Mouse (Mus musculus) lung, adult 2 months (tissue): ENCODE results near the gene Muc5b.

ENCODE experiments used
- CTCF ChIP-seq: fragments of 200-500 bp; IDR thresholded peaks from 2 replicates; pipeline ENCODE4 v1.5.1; 2011; ENCODE audit warnings: mild to moderate bottlenecking, low read length, control low read depth; ENCODE audit not compliant: insufficient read depth
- POLR2A ChIP-seq: fragments of 200-500 bp; IDR thresholded peaks from 2 replicates; pipeline ENCODE4 v1.6.1; 2011; ENCODE audit warnings: low read depth, mild to moderate bottlenecking, control low read depth, low read length, borderline replicate concordance; ENCODE audit errors: extremely low read depth

DNA sequence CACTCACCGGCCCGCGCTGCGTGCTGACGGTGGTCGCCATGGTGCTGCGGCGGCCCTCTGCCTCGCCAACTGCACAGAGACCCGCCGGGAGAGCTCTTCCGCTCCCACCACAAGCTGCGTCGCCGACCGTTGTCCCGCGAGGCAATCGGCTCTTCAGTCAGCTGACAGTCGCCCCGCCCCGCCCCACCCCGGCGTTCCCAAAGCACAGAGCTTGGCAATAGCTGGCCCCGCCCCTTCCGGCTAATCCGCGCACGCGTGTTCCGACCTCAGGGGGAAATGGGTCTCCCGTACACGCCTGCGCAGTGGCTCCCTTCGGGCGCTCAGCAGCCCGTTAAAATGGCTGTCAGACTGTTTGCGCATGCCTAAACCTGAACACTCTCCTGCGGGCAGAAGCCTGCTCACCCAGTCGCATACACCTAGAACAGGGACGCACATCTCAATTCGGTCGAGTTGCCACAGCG, 63.4 kb downstream of the Muc5b start:
- TF ChIP-seq POLR2A (peak; percentile 79), CTCF (no peak)
